Mouse (Mus musculus): ENCODE measurements around the gene Lsm4. TPM values are rescaled to one million over a fixed set of nuclear protein-coding genes. Genes with fewer than 3 reads are reported as not detected.

The Lsm4 gene
- total and polyA plus RNA-seq, 3 experiments: 143 to 240 (median 168) TPM

DNA sequence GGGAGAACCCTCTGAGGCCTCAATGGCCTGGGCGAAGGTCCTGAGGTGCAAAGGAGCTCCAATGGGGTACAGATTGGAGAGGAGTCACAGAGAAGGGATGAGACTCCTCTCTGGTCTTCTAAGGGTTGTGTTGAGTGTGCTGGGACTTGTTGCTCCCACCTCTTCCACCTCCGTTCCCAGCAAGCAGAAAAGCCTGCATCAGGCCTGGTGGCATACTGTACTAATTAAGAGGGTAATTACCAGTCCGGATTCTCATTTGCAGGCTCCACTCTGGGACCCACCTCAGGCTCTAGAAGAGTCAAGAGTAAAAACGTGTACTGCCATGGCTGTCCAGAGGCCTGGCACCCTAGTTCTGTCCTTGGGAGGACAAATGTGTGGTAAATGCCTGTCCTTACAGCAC lies 23.9 kb downstream of the Lsm4 start:
- H3K27ac ChIP-seq (ENCODE audit: insufficient read depth, low read depth): peak overlapping the region; percentile 99
- H3K27me3 ChIP-seq (replicated peaks): no peaks in the 10 kb centered on the region
- H3K4me2 ChIP-seq (ENCODE audit: insufficient read depth, low read depth, poor library complexity, severe bottlenecking): peak overlapping the region; percentile 79
- H3K9me3 ChIP-seq (replicated peaks; ENCODE audit: low read length): no peaks in the 10 kb centered on the region
- peaks cover 23% of the 10 kb centered on the region for H3K79me2 ChIP-seq (replicated peaks; ENCODE audit: control insufficient read depth, extremely low read depth, insufficient read depth, poor library complexity, severe bottlenecking)
- peaks cover 0 to 11% of the 10 kb centered on the region in 2 experiments for H3K36me3 ChIP-seq (replicated peaks in 1 of 2; ENCODE audit: control insufficient read depth in 1 of 2, insufficient read depth in 1 of 2, low read length in 1 of 2)
- dilution Hi-C loops (cut with MboI; ENCODE audit: extremely low pct_ligation_motif_present, extremely low pct_unique_long_range_greater_than_20kb, low sequenced_read_pairs): no loop called here
- peak; percentile 21; the same call in 1 of the 2 replicates for TF ChIP-seq CHD1 (IDR thresholded peaks at IDR 0.05; ENCODE audit: low read depth, low read length)
- TF ChIP-seq POLR2A (IDR thresholded peaks at IDR 0.05; ENCODE audit: low read depth, low read length): no peak
- peak; percentile 22; the same call in 1 of the 2 replicates for TF ChIP-seq SIN3A (IDR thresholded peaks at IDR 0.05; ENCODE audit: low read length)
- no peak for TF ChIP-seq MAFK (IDR thresholded peaks at IDR 0.05; ENCODE audit: insufficient replicate concordance, low read length)
- TF ChIP-seq EP300 (IDR thresholded peaks at IDR 0.05; ENCODE audit: low read length): no peak
- TF ChIP-seq JUND (conservative IDR thresholded peaks at IDR 0.05; ENCODE audit: low read depth, low read length): no peak
- TF ChIP-seq NELFE (IDR thresholded peaks at IDR 0.05; ENCODE audit: low read depth, low read length): 0 out of 2 replicates have a peak, but pooled peaks have one; percentile 11
- TF ChIP-seq BHLHE40 (IDR thresholded peaks at IDR 0.05; ENCODE audit: low read depth, low read length): no peak
- no peak for TF ChIP-seq USF1 (IDR thresholded peaks at IDR 0.05; ENCODE audit: low read depth, low read length)
- no peak for TF ChIP-seq MAZ (IDR thresholded peaks at IDR 0.05; ENCODE audit: low read depth, low read length)
- TF ChIP-seq CTCF (conservative IDR thresholded peaks at IDR 0.05 in 1 of 2, IDR thresholded peaks at IDR 0.05 in 1 of 2; ENCODE audit: low read depth in 2 of 2, low read length in 2 of 2): no peak
- no peak for TF ChIP-seq SMC3 (IDR thresholded peaks at IDR 0.05; ENCODE audit: low read depth, low read length)
- no peak for TF ChIP-seq ELF1 (IDR thresholded peaks at IDR 0.05; ENCODE audit: low read depth, low read length)
- peak; percentile 8; the same call in 1 of the 2 replicates for TF ChIP-seq MAX (IDR thresholded peaks at IDR 0.05; ENCODE audit: low read length)
- no peak for TF ChIP-seq KAT2A (IDR thresholded peaks at IDR 0.05; ENCODE audit: insufficient replicate concordance, low read length)
- TF ChIP-seq RAD21 (IDR thresholded peaks at IDR 0.05; ENCODE audit: low read depth, low read length): no peak
- no peak for TF ChIP-seq HCFC1 (IDR thresholded peaks at IDR 0.05; ENCODE audit: low read depth, low read length)
- TF ChIP-seq ZMIZ1 (IDR thresholded peaks at IDR 0.05; ENCODE audit: low read depth, low read length): 0 out of 2 replicates have a peak, but pooled peaks have one; percentile 35
- peaks cover 20 to 56% of the 10 kb centered on the region in 2 experiments for H3K4me1 ChIP-seq (ENCODE audit: control insufficient read depth in 1 of 2, insufficient read depth in 2 of 2)
- DNase-seq (ENCODE audit: extremely low read depth): no peak
- H3K4me3 ChIP-seq (replicated peaks in 1 of 3; ENCODE audit: low read depth in 2 of 3, low read length in 2 of 3, poor library complexity in 1 of 3): peak overlapping the region in 1 of 3 experiments; percentile 43
- peak overlapping the region; percentile 77 for H3K9ac ChIP-seq (ENCODE audit: insufficient read depth, low read depth)
- in situ Hi-C loops (cut with MboI; ENCODE audit: low pct_ligation_motif_present, low pct_unique_long_range_greater_than_20kb, low sequenced_read_pairs): no loop called here

DNA sequence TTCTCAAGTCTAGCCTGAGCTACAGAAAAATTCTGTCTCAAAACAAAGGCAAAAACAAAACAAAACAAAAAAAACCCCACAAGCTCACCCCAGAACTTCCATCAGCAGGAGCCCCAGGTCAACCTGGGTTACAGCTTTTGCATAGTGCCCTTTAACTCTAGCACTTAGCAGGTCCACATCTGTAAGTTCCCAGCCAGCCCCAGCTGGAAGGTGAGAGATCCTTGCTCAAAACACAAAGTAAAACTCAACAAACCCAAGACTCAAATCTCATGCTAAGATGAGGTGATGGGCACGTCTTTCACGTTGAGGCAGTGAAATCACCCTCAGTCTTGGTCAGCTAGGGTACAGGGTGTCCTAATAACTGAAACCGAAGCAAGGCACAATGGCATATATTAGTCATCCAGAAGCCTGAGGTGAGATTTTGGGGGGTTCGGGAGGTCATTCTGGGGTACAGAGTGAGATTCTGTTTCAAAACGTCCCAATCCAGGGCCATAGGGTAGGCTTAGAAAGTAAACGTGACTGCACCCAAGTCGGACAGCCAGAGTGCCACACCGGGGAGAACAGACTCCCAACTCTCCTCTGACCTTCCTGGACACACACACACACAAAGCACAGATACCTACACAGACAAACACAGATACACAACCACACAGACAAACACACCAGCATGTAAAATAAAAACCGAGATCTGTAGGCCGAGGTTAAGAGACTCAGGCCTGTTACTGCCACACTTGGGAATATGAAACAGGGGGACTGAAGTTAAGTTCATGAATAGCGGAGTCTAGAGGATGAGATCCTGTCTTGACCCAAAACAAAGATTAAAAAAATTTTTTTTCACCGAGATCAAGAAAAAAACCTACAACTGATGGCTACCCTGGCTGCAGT lies 24.6 kb downstream of the Lsm4 start:
- Histone ChIP-seq H3K9me3 (replicated peaks; ENCODE audit: low read length) (no peaks in the 10 kb centered on the region), H3K4me2 (ENCODE audit: insufficient read depth, low read depth, poor library complexity, severe bottlenecking) (peak overlapping the region; percentile 79), H3K27me3 (replicated peaks) (no peaks in the 10 kb centered on the region), H3K27ac (ENCODE audit: insufficient read depth, low read depth) (peak overlapping the region; percentile 99), H3K4me1 (ENCODE audit: control insufficient read depth in 1 of 2, insufficient read depth in 2 of 2) (peaks cover 20 to 57% of the 10 kb centered on the region in 2 experiments), H3K9ac (ENCODE audit: insufficient read depth, low read depth) (peak overlapping the region; percentile 77), H3K36me3 (replicated peaks in 1 of 2; ENCODE audit: control insufficient read depth in 1 of 2, insufficient read depth in 1 of 2, low read length in 1 of 2) (peaks cover 0 to 18% of the 10 kb centered on the region in 2 experiments), H3K79me2 (replicated peaks; ENCODE audit: control insufficient read depth, extremely low read depth, insufficient read depth, poor library complexity, severe bottlenecking) (peaks cover 23% of the 10 kb centered on the region), H3K4me3 (replicated peaks in 1 of 3; ENCODE audit: low read depth in 2 of 3, low read length in 2 of 3, poor library complexity in 1 of 3) (peak overlapping the region; percentile 24 to 82 (median 36))
- TF ChIP-seq EP300 (IDR thresholded peaks at IDR 0.05; ENCODE audit: low read length) (no peak; the same call in 1 of the 2 replicates), IRF4 (IDR thresholded peaks at IDR 0.05; ENCODE audit: low read depth, low read length) (no peak; the same call in 1 of the 2 replicates), TBP (conservative IDR thresholded peaks at IDR 0.05; ENCODE audit: low read depth, low read length) (0 out of 2 replicates have a peak, but pooled peaks have one; percentile 9), SIN3A (IDR thresholded peaks at IDR 0.05; ENCODE audit: low read length) (peak; percentile 27; the same call in 1 of the 2 replicates), JUN (IDR thresholded peaks at IDR 0.05; ENCODE audit: insufficient read depth, low read depth, low read length) (no peak), TCF12 (IDR thresholded peaks at IDR 0.05; ENCODE audit: low read depth, low read length) (peak; percentile 45; the same call in 1 of the 2 replicates), CHD1 (IDR thresholded peaks at IDR 0.05; ENCODE audit: low read depth, low read length) (0 out of 2 replicates have a peak, but pooled peaks have one; percentile 91), POLR2AphosphoS2 (IDR thresholded peaks at IDR 0.05; ENCODE audit: low read depth, low read length) (peak; percentile 10; the same call in 1 of the 2 replicates), ZMIZ1 (IDR thresholded peaks at IDR 0.05; ENCODE audit: low read depth, low read length) (peak; percentile 20; the same call in 1 of the 2 replicates), BHLHE40 (IDR thresholded peaks at IDR 0.05; ENCODE audit: low read depth, low read length) (peak; percentile 70), ZKSCAN1 (IDR thresholded peaks at IDR 0.05; ENCODE audit: borderline replicate concordance, low read depth, low read length) (peak; percentile 17; the same call in 1 of the 2 replicates), UBTF (IDR thresholded peaks at IDR 0.05; ENCODE audit: low read depth, low read length) (0 out of 2 replicates have a peak, but pooled peaks have one; percentile 18)
- peak; percentile 40 for DNase-seq (ENCODE audit: extremely low read depth)
- in situ Hi-C loops (cut with MboI; ENCODE audit: low pct_ligation_motif_present, low pct_unique_long_range_greater_than_20kb, low sequenced_read_pairs): no loop called here
- dilution Hi-C loops (cut with MboI; ENCODE audit: extremely low pct_ligation_motif_present, extremely low pct_unique_long_range_greater_than_20kb, low sequenced_read_pairs): no loop called here
